Mouse (Mus musculus) intestine, embryonic 15.5 days (tissue): ENCODE measurements around the gene Immp2l. TPM values are rescaled to one million over a fixed set of nuclear protein-coding genes. Genes with fewer than 3 reads are reported as not detected.

Experiments
- ATAC-seq: fragments of 200-750 bp; cut with Nextera tagmentation; 2 replicates; pipeline ENCODE4 v1.8.0; 2017; ENCODE audit warnings: moderate TSS enrichment, moderate library complexity
- H3K27ac ChIP-seq: fragments of 300-500 bp; sonication (generic); 2 replicates; pipeline ENCODE4 v1.5.1; 2015; ENCODE audit warnings: mild to moderate bottlenecking, inconsistent platforms
- H3K27me3 ChIP-seq: fragments of 300-500 bp; sonication (generic); replicated peaks from 2 replicates; pipeline ENCODE4 v1.6.1; 2015; ENCODE audit warnings: inconsistent platforms
- H3K36me3 ChIP-seq: fragments of 300-500 bp; sonication (generic); 2 replicates; pipeline ENCODE4 v1.6.1; 2015; ENCODE audit warnings: inconsistent platforms
- H3K4me1 ChIP-seq: fragments of 300-500 bp; sonication (generic); replicated peaks from 2 replicates; pipeline ENCODE4 v1.6.1; 2015; ENCODE audit warnings: inconsistent platforms
- H3K4me2 ChIP-seq: fragments of 300-500 bp; sonication (generic); replicated peaks from 2 replicates; pipeline ENCODE4 v1.6.1; 2015; ENCODE audit warnings: mild to moderate bottlenecking, inconsistent platforms
- H3K4me3 ChIP-seq: fragments of 300-500 bp; sonication (generic); replicated peaks from 2 replicates; pipeline ENCODE4 v1.5.1; 2015; ENCODE audit warnings: inconsistent platforms
- H3K9ac ChIP-seq: fragments of 300-500 bp; sonication (generic); 2 replicates; pipeline ENCODE4 v1.6.1; 2015; ENCODE audit warnings: inconsistent platforms
- H3K9me3 ChIP-seq: fragments of 300-500 bp; sonication (generic); 2 replicates; pipeline ENCODE4 v1.6.1; 2016; ENCODE audit warnings: inconsistent platforms
- WGBS: fragments of 180-500 bp; shearing (Covaris S2); methylation state at CpG from one replicate; pipeline ENCODE4 v1.1.7; 2015; 5-methylcytosine and 5-hydroxymethylcytosine counted together
- polyA plus RNA-seq: library from polyadenylated mRNA; unstranded; fragments of >200 nt; fragmentation: Nextera tagmentation; extraction: Ambion mirVana; gene quantifications from 2 replicates; pipeline ENCODE4 v1.2.1, GENCODE M21; 2015

The Immp2l gene
- polyA plus RNA-seq, 1 experiment from 2014 or later, result 27.7 TPM

DNA sequence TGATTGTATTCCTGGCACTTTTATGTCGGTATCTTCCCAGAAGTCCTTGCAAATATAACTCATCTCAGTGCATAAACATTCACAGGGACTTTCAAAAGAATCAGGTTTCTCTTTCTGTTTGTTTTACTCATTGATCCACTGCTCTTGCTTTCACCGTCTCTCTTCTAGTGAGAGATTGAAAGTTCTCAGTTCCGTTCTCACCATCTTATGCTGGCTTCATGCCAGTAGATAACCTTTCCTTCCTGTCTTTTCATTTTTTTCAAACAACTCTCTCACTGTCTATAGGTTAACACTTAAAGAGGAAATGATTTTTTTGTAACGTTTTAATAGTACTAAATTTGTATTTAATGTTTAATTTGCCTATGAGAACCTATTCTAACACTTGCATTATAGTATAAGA, 937.1 kb downstream of the Immp2l start:
- ATAC-seq, result no peak
- Histone ChIP-seq H3K4me1 (no peaks in the 10 kb centered on the region), H3K9me3 (no peaks in the 10 kb centered on the region), H3K4me2 (no peak overlapping the region), H3K9ac (no peak overlapping the region), H3K27ac (no peak overlapping the region), H3K4me3 (no peak overlapping the region), H3K36me3 (no peaks in the 10 kb centered on the region), H3K27me3 (no peaks in the 10 kb centered on the region)
- WGBS, result 25% methylated on average over 4 of the region's 4 CpGs

DNA sequence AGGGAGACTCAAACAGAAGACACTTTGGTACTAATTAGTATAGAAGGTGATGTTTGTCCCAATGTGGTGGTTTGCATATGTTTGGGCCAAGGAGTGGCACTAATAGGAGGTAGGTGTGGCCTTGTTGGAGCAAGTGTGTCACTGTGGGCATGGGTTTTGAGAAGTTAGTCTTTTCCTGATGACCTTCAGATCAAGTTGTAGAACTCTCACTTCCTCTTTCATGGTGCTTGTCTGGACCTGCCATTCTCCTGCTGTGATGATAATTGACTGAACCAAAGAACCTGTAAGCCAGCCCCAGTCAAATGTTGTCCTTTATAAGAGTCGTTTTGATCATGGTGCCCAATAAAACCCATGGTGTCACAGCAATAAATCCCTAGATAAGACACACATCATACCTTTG, 967.5 kb downstream of the Immp2l start:
- ATAC-seq, result no peak
- Histone ChIP-seq H3K4me1 (no peaks in the 10 kb centered on the region), H3K9me3 (no peaks in the 10 kb centered on the region), H3K9ac (no peak overlapping the region), H3K27ac (no peak overlapping the region), H3K4me3 (no peak overlapping the region), H3K36me3 (no peaks in the 10 kb centered on the region), H3K4me2 (no peak overlapping the region), H3K27me3 (no peaks in the 10 kb centered on the region)
- WGBS, result 70% methylated on average over 1 of the region's 1 CpGs
